Mouse (Mus musculus): Measurements from ENCODE around the gene Cyp27b1. TPM values are rescaled to one million over a fixed set of nuclear protein-coding genes. Genes with fewer than 3 reads are reported as not detected.

The Cyp27b1 gene
- polyA plus RNA-seq, 1 experiment: 0.32 TPM

GRCm38 (mm10) chr10:127094382-127094802 lies 46.3 kb downstream of the Cyp27b1 start:
- no peaks in the 10 kb centered on the region for H3K27me3 ChIP-seq (ENCODE audit: control insufficient read depth, insufficient read depth, low read length)
- WGBS: 66% methylated on average over 7 of the region's 7 CpGs
- H3K4me3 ChIP-seq (ENCODE audit: control insufficient read depth, insufficient read depth, low read length): no peak overlapping the region
- no peak overlapping the region for H3K27ac ChIP-seq (ENCODE audit: control insufficient read depth, insufficient read depth, low read length)
- no peak for TF ChIP-seq POLR2A (IDR thresholded peaks at IDR 0.05; ENCODE audit: control insufficient read depth, extremely low read depth, insufficient read depth, low read length, poor library complexity)
- no peak for TF ChIP-seq CTCF (IDR thresholded peaks at IDR 0.05; ENCODE audit: borderline replicate concordance, control insufficient read depth, extremely low read depth, insufficient read depth, low read length, poor library complexity)
- DNase-seq: no peak
- H3K36me3 ChIP-seq (ENCODE audit: control insufficient read depth, insufficient read depth, low read length): peaks cover 55% of the 10 kb centered on the region
- H3K4me1 ChIP-seq (replicated peaks; ENCODE audit: control insufficient read depth, insufficient read depth, low read length): no peaks in the 10 kb centered on the region

DNA sequence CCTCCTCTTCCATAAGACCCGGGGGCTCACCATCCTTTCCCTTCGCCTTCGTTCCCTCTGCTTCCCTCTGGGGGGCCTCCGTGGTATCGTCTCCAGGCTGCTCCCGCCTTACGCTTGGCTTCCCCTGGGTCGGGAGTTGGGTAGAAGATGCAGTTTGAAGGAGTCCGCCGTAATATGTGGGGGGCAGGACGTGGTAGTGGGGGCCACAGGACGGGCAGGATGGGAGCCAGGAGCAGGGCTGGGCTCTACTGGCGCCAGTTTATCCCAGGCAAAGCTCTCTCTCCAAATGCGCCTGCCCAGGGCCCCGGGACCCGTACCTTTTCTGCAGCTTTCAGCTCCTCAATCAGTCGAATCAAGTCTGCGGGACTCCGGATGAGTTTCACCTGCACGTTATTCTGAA lies 50.5 kb downstream of the Cyp27b1 start:
- DNase-seq: no peak
- TF ChIP-seq CTCF (IDR thresholded peaks at IDR 0.05; ENCODE audit: borderline replicate concordance, control insufficient read depth, extremely low read depth, insufficient read depth, low read length, poor library complexity) (no peak), POLR2A (IDR thresholded peaks at IDR 0.05; ENCODE audit: control insufficient read depth, extremely low read depth, insufficient read depth, low read length, poor library complexity) (no peak)
- Histone ChIP-seq H3K4me3 (ENCODE audit: control insufficient read depth, insufficient read depth, low read length) (no peak overlapping the region), H3K27ac (ENCODE audit: control insufficient read depth, insufficient read depth, low read length) (no peak overlapping the region), H3K27me3 (ENCODE audit: control insufficient read depth, insufficient read depth, low read length) (no peaks in the 10 kb centered on the region), H3K36me3 (ENCODE audit: control insufficient read depth, insufficient read depth, low read length) (peaks cover 41% of the 10 kb centered on the region), H3K4me1 (replicated peaks; ENCODE audit: control insufficient read depth, insufficient read depth, low read length) (peaks cover 6% of the 10 kb centered on the region)
- WGBS: 94% methylated on average over 20 of the region's 20 CpGs

GRCm38 (mm10) chr10:127099191-127099590 lies 51.1 kb downstream of the Cyp27b1 start:
- Histone ChIP-seq H3K4me1 (replicated peaks; ENCODE audit: control insufficient read depth, insufficient read depth, low read length) (peaks cover 12% of the 10 kb centered on the region), H3K27me3 (ENCODE audit: control insufficient read depth, insufficient read depth, low read length) (no peaks in the 10 kb centered on the region), H3K4me3 (ENCODE audit: control insufficient read depth, insufficient read depth, low read length) (no peak overlapping the region), H3K36me3 (ENCODE audit: control insufficient read depth, insufficient read depth, low read length) (peaks cover 41% of the 10 kb centered on the region), H3K27ac (ENCODE audit: control insufficient read depth, insufficient read depth, low read length) (no peak overlapping the region)
- no peak for DNase-seq
- WGBS: 89% methylated on average over 10 of the region's 10 CpGs
- TF ChIP-seq CTCF (IDR thresholded peaks at IDR 0.05; ENCODE audit: borderline replicate concordance, control insufficient read depth, extremely low read depth, insufficient read depth, low read length, poor library complexity): no peak
- TF ChIP-seq POLR2A (IDR thresholded peaks at IDR 0.05; ENCODE audit: control insufficient read depth, extremely low read depth, insufficient read depth, low read length, poor library complexity): no peak

- TF ChIP-seq POLR2A (IDR thresholded peaks at IDR 0.05; ENCODE audit: control insufficient read depth, extremely low read depth, insufficient read depth, low read length, poor library complexity) (no peak), CTCF (IDR thresholded peaks at IDR 0.05; ENCODE audit: borderline replicate concordance, control insufficient read depth, extremely low read depth, insufficient read depth, low read length, poor library complexity) (no peak)
- H3K36me3 ChIP-seq (ENCODE audit: control insufficient read depth, insufficient read depth, low read length): peaks cover 41% of the 10 kb centered on the region
- WGBS: 73% methylated on average over 15 of the region's 15 CpGs
- peaks cover 15% of the 10 kb centered on the region for H3K4me1 ChIP-seq (replicated peaks; ENCODE audit: control insufficient read depth, insufficient read depth, low read length)
- no peak overlapping the region for H3K27ac ChIP-seq (ENCODE audit: control insufficient read depth, insufficient read depth, low read length)
- no peak overlapping the region for H3K4me3 ChIP-seq (ENCODE audit: control insufficient read depth, insufficient read depth, low read length)
- DNase-seq: no peak
- H3K27me3 ChIP-seq (ENCODE audit: control insufficient read depth, insufficient read depth, low read length): no peaks in the 10 kb centered on the region
Measured at GRCm38 (mm10) chr10:127099868-127100267, 51.8 kb downstream of the Cyp27b1 start.

GRCm38 (mm10) chr10:127100414-127100813 lies 52.4 kb downstream of the Cyp27b1 start:
- no peak overlapping the region for H3K4me3 ChIP-seq (ENCODE audit: control insufficient read depth, insufficient read depth, low read length)
- TF ChIP-seq CTCF (IDR thresholded peaks at IDR 0.05; ENCODE audit: borderline replicate concordance, control insufficient read depth, extremely low read depth, insufficient read depth, low read length, poor library complexity) (no peak), POLR2A (IDR thresholded peaks at IDR 0.05; ENCODE audit: control insufficient read depth, extremely low read depth, insufficient read depth, low read length, poor library complexity) (no peak)
- H3K36me3 ChIP-seq (ENCODE audit: control insufficient read depth, insufficient read depth, low read length): peaks cover 41% of the 10 kb centered on the region

GRCm38 (mm10) chr10:127101151-127101550 lies 53.1 kb downstream of the Cyp27b1 start:
- no peaks in the 10 kb centered on the region for H3K27me3 ChIP-seq (ENCODE audit: control insufficient read depth, insufficient read depth, low read length)
- peaks cover 34% of the 10 kb centered on the region for H3K36me3 ChIP-seq (ENCODE audit: control insufficient read depth, insufficient read depth, low read length)
- H3K27ac ChIP-seq (ENCODE audit: control insufficient read depth, insufficient read depth, low read length): no peak overlapping the region
- DNase-seq: no peak
- peaks cover 15% of the 10 kb centered on the region for H3K4me1 ChIP-seq (replicated peaks; ENCODE audit: control insufficient read depth, insufficient read depth, low read length)
- no peak overlapping the region for H3K4me3 ChIP-seq (ENCODE audit: control insufficient read depth, insufficient read depth, low read length)
- 55% methylated on average over 6 of the region's 6 CpGs for WGBS
- TF ChIP-seq POLR2A (IDR thresholded peaks at IDR 0.05; ENCODE audit: control insufficient read depth, extremely low read depth, insufficient read depth, low read length, poor library complexity): no peak

More at GRCm38 (mm10) chr10:127100414-127100813, 52.4 kb downstream of the Cyp27b1 start:
- Histone ChIP-seq H3K27ac (ENCODE audit: control insufficient read depth, insufficient read depth, low read length) (no peak overlapping the region), H3K27me3 (ENCODE audit: control insufficient read depth, insufficient read depth, low read length) (no peaks in the 10 kb centered on the region), H3K4me1 (replicated peaks; ENCODE audit: control insufficient read depth, insufficient read depth, low read length) (peaks cover 15% of the 10 kb centered on the region)
- no peak for DNase-seq
- WGBS: 92% methylated on average over 8 of the region's 8 CpGs

Other genes starting within 250 kb of the Cyp27b1 start
- 9.6 and 12.1 TPM in 2 replicates for gene Atp23, start 146.9 kb upstream of the Cyp27b1 start, polyA plus RNA-seq (2012; rRNA removed)
- 179 and 182 TPM in 2 replicates for gene Ctdsp2, start 69.5 kb upstream of the Cyp27b1 start, polyA plus RNA-seq (2012; rRNA removed)
- 0.97 and 1.3 TPM in 2 replicates for gene Avil, start 47.5 kb upstream of the Cyp27b1 start, polyA plus RNA-seq (2012; rRNA removed)
- gene Tsfm, start 17.4 kb upstream of the Cyp27b1 start, polyA plus RNA-seq (2012; rRNA removed): 42.1 and 45.2 TPM in 2 replicates
- gene Mettl1, start 6.8 kb upstream of the Cyp27b1 start, polyA plus RNA-seq (2012; rRNA removed): 13.7 and 15.7 TPM in 2 replicates
- 0.08 and 0.13 TPM in 2 replicates for gene Eef1akmt3, start 6.7 kb upstream of the Cyp27b1 start, polyA plus RNA-seq (2012; rRNA removed)
- gene March9, start 11.9 kb downstream of the Cyp27b1 start, polyA plus RNA-seq (2012; rRNA removed): 4.4 and 5.4 TPM in 2 replicates
- gene Cdk4, start 15.3 kb downstream of the Cyp27b1 start, polyA plus RNA-seq (2012; rRNA removed): 375 and 384 TPM in 2 replicates
- 39.5 and 45.2 TPM in 2 replicates for gene Tspan31, start 22.0 kb downstream of the Cyp27b1 start, polyA plus RNA-seq (2012; rRNA removed)
- 123 and 149 TPM in 2 replicates for gene Agap2, start 27.0 kb downstream of the Cyp27b1 start, polyA plus RNA-seq (2012; rRNA removed)
- 97.0 and 106 TPM in 2 replicates for gene Os9, start 72.9 kb downstream of the Cyp27b1 start, polyA plus RNA-seq (2012; rRNA removed)
- 196 and 239 TPM in 2 replicates for gene B4galnt1, start 117.0 kb downstream of the Cyp27b1 start, polyA plus RNA-seq (2012; rRNA removed)
- 3.6 and 6.4 TPM in 2 replicates for gene Slc26a10, start 132.4 kb downstream of the Cyp27b1 start, polyA plus RNA-seq (2012; rRNA removed)
- gene Arhgef25, start 141.8 kb downstream of the Cyp27b1 start, polyA plus RNA-seq (2012; rRNA removed): 4.2 and 5.6 TPM in 2 replicates
- gene Dtx3, start 147.5 kb downstream of the Cyp27b1 start, polyA plus RNA-seq (2012; rRNA removed): 222 and 263 TPM in 2 replicates
- gene Pip4k2c, start 163.3 kb downstream of the Cyp27b1 start, polyA plus RNA-seq (2012; rRNA removed): 34.4 and 36.1 TPM in 2 replicates
- 1.2 and 1.5 TPM in 2 replicates for gene Kif5a, start 215.1 kb downstream of the Cyp27b1 start, polyA plus RNA-seq (2012; rRNA removed)
- gene Dctn2, start 218.1 kb downstream of the Cyp27b1 start, polyA plus RNA-seq (2012; rRNA removed): 168 and 200 TPM in 2 replicates
- gene Mbd6, start 240.8 kb downstream of the Cyp27b1 start, polyA plus RNA-seq (2012; rRNA removed): 124 and 151 TPM in 2 replicates

Measured in thymus, adult 2 months (tissue).